Mouse (Mus musculus) gastrocnemius, adult 2 months (tissue): Measurements from ENCODE around the gene Plpp3. TPM values are rescaled to one million over a fixed set of nuclear protein-coding genes. Genes with fewer than 3 reads are reported as not detected.

ENCODE experiments used
- DNase-seq: peaks from one replicate; pipeline ENCODE4 v3.0.0; 2022
- H3K27ac ChIP-seq: fragments of 200-600 bp; 2 replicates; pipeline ENCODE4 v1.8.1; 2022; ENCODE audit warnings: mild to moderate bottlenecking
- H3K4me3 ChIP-seq: fragments of 200-600 bp; 2 replicates; pipeline ENCODE4 v1.8.1; 2022; ENCODE audit warnings: mild to moderate bottlenecking, moderate library complexity
- CTCF ChIP-seq: fragments of 200-600 bp; IDR thresholded peaks from 2 replicates; pipeline ENCODE4 v1.8.1; 2022; ENCODE audit warnings: antibody characterized with exemption, mild to moderate bottlenecking, moderate library complexity
- intact Hi-C: fragments of 180-260 bp; cut with DNase I; formaldehyde crosslinking; loops from one replicate; pipeline ENCODE4 v1.15.1; 2025
- total RNA-seq, 2 experiments: library from RNA; stranded (reverse); gene quantifications; 2 replicates each; pipeline ENCODE4 v1.2.3; 2021

Plpp3 gene
- total RNA-seq, 2 experiments from 2014 or later = 45.8 to 69.1 TPM

DNA sequence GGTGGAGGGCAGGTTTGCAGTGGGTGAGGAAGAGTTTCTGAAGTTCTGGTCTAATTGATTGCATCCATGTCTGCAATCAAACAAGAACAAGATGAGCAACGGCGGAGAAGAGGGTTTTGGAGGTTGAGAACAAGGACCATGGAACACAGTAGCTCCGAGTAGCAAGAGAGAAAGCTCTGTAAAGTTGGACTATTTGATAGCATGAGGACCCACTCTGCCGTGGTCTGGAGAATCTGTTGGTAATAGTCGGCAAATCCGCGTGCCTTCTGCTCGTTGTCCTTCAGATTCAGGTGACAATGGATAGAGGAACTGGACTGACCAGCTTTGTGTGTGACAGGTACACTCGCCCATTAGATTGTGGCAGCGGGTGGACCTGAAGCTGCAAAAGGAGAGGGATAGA lies 87.8 kb downstream of the Plpp3 start:
- no peak for DNase-seq
- intact Hi-C loops = no loop called here
- no peak for TF ChIP-seq CTCF
- Histone ChIP-seq H3K4me3 (no peak overlapping the region), H3K27ac (no peak overlapping the region)

DNA sequence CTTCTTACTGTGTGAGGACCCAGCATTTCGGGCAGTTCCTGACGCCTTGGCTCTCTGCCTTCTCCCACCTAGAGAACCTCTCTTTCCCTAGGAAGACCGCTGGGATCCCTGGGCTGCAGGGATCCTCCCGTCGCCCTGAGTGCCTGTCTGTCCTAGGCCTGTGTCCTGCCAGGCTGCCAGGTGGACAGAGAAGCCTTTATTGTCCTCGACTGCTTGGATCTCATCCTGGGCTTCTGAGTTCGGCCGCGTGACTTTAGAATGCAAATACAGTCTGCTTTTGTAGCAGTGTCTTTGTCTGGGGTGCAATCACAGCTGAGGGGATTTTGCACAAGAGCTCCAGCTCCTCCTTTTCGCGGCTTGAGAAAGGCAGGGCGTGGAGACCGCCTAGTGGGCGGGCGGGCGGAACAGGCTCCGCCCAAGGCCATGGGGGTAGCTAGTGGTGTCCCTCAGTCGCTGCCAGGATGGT lies 88.4 kb downstream of the Plpp3 start:
- H3K27ac ChIP-seq = peak overlapping the region; percentile 41
- H3K4me3 ChIP-seq = peak overlapping the region; percentile 56
- TF ChIP-seq CTCF = no peak
- intact Hi-C loops = no loop called here
- peak; percentile 63 for DNase-seq

DNA sequence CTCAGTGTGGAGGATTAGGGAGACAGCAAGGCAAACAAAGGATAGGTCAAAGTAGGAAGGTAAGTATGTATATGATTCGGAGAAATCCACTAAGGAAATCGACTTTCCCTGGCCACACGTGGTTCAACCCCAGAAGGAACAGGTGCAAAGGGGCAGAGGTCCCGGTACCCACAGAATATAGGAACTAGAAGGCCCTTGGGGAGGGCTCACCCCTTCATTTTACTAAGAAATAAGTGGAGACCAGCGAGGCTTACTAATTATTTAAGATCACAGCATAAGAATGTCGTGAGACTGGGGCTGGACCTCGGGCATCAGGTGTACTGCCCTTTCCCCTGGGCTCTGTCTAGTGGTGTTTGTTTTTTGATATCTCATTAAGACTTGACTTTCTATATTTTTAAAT lies 89.2 kb downstream of the Plpp3 start:
- intact Hi-C loops = no loop called here
- DNase-seq = no peak
- no peak overlapping the region for H3K27ac ChIP-seq
- H3K4me3 ChIP-seq = no peak overlapping the region
- no peak for TF ChIP-seq CTCF

DNA sequence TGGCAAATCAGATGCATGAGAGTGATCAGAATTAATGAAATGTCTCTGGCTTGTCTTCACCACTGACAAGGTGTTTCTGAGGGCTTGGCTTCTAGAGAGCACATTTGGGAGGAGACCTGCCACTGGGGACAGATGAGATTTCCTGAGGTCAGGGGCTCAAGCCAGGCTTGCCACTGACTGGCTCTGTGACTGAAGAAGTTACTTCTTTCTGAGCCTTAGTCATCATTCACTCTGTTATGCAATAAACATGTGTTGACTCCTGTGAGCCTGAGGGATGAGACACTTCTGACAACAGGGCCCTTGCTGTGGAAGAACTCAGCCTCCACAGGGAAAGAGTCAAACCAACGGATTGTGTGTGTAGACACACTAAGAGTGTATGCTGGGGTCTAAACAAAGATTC lies 91.0 kb downstream of the Plpp3 start:
- intact Hi-C loops = no loop called here
- TF ChIP-seq CTCF = no peak
- peak; percentile 57 for DNase-seq

DNA sequence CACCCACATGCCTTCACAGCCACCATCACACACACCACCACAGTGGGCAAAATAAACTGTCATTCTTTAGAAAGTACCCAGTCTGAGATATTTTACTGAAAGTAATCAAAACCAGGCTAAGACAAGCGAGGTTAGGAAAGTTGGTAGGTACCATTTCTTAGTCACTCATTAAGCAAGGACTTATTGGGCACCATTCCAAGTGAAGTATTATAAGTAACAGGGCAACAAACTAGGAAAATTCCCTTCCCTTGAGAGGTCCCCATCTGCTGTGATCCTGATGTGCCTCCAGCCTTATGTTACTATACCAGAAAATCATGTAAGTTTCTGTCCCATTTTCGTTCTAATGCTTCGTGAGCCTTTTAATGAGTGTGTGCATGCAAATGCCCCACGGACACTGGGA lies 92.1 kb downstream of the Plpp3 start:
- TF ChIP-seq CTCF = no peak
- Histone ChIP-seq H3K27ac (no peak overlapping the region), H3K4me3 (no peak overlapping the region)
- no peak for DNase-seq
- intact Hi-C loops = no loop called here

More for the DNA sequence above, 91.0 kb downstream of the Plpp3 start:
- Histone ChIP-seq H3K27ac (no peak overlapping the region), H3K4me3 (no peak overlapping the region)

DNA sequence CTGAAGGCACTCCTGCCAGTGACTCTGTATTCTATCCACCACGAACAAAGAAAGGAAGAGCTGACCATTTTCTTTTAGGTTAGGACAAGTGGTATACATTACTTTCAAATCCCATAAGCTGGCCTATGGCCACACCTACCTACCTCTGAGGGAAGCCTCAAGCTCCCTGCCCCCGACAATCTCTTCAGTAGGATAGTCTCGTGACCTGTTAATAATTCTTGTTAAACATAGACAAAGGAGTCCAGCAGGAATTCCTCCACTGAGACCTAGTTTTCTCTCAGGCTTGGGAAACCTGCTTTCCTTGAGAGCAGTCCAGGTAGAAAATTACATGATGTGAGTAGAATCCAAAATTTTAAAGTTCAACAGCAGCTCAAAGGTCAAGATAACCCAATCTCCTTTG lies 93.8 kb downstream of the Plpp3 start:
- Histone ChIP-seq H3K27ac (no peak overlapping the region), H3K4me3 (no peak overlapping the region)
- DNase-seq = no peak
- TF ChIP-seq CTCF = no peak
- intact Hi-C loops = no loop called here

DNA sequence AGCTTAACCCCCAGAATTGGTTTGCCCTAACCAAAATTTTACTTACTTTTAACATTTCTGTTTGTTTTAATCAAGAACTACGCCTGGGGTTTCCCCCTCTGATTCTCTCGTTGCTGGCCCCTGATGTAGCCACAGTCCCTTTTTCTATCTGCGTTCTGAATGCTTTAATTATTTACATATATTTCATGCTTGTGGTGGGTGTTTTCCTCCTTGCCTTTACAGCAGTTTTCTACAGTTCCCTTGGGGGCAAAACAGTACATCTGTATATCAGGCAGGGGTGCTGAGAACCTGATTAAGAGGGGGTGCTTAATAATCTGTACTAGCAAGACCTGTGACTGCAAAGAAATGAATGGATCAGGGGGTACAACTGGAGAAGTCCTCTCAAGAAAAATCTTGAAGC lies 94.9 kb downstream of the Plpp3 start:
- no peak for DNase-seq
- Histone ChIP-seq H3K27ac (no peak overlapping the region), H3K4me3 (no peak overlapping the region)
- TF ChIP-seq CTCF = no peak
- intact Hi-C loops = no loop called here

DNA sequence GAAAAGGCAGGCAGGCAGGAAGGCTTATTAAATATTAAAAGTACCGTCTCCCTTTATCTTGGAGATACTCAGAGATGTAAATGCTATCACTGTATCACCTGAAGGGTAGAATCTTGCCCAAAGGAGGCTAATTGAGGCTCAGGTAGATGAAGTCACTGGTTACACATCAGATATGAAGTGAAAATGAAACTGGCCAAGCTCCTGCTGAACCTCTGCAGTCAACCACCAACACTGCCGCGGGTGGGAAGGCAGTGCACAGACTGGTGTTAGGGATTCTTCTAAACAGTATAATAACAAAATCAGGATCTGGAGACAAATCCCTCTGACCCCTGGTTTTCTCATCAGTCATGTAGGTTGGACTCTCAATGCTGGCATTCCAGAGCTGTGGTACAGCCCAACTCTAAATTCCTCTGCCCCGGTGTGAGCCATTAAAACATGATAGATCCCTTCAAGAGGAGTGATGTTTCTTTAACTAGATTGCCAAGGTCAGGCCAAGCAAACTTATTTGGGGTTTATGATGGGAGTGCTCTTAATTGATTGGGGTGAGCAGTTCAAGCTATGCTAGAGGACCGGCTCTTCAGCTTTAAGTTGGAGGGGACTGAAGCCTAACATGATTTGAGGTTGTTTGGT lies 95.5 kb downstream of the Plpp3 start:
- Histone ChIP-seq H3K27ac (peak overlapping the region; percentile 20; the same call in 1 of the 2 replicates), H3K4me3 (no peak overlapping the region)
- intact Hi-C loops = no loop called here
- no peak for TF ChIP-seq CTCF
- no peak for DNase-seq

DNA sequence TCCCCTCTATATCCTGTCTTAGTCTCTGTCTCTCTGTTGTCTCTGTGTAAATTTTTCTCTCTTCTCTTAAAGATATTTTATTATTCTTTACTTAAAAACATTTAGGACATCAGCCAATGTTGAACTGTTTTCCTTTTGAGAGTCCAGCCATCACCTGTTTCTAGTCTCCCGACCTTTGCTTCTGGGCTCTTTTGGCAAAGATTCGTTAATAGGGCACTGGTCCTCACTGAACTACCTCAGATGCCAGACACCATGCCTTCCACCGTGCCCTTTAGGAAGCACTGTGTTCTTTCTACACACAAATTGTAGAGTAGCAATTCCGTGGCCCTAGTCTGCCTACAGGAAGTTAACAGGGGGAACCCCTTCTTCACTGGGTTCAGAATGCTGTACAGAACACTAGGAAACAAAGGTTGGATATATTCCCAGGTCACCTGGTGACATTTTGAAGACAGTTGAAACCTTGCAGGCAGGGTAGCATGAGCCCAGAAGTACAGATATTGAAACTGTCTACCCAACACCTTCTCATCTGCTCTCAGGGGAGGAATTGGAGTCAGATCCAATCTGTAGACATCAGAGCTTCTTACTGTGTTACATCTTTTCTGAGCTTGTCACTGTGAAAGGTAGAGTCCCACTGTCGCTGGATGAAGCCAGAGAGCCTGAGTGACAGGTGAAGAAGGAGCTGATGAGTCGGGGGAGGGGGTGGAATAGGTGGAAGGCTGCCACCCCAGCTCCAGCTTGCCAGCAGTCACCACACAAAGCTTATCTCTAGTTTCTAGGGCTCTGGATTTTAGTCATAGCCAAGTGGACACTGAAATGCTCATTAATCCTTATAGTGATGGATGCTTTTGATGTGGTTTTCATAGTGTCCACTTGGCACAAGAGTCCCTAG lies 96.5 kb downstream of the Plpp3 start:
- H3K27ac ChIP-seq = no peak overlapping the region
- H3K4me3 ChIP-seq = no peak overlapping the region
- intact Hi-C loops = no loop called here
- no peak for DNase-seq
- TF ChIP-seq CTCF = no peak

DNA sequence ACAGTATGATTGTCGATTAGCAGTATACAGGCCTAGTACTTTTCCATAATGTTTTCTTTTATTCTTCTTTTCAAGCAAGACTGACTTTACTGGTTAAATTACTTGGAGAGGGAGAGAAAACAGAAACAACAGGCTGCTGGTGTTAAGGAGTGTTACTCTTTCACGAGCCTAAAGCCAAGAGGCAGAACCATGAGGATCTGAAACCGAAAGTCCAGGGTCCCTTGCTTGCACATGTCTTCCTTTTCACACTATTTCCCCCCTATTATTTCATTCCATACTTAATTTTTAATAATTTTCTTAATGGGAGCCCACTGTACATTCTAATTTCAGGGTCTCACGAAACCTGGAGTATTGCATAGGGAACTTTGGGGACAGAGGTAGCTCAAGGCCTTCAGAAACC lies 97.2 kb downstream of the Plpp3 start:
- intact Hi-C loops = no loop called here
- TF ChIP-seq CTCF = no peak
- no peak for DNase-seq
- H3K27ac ChIP-seq = no peak overlapping the region
- H3K4me3 ChIP-seq = no peak overlapping the region

DNA sequence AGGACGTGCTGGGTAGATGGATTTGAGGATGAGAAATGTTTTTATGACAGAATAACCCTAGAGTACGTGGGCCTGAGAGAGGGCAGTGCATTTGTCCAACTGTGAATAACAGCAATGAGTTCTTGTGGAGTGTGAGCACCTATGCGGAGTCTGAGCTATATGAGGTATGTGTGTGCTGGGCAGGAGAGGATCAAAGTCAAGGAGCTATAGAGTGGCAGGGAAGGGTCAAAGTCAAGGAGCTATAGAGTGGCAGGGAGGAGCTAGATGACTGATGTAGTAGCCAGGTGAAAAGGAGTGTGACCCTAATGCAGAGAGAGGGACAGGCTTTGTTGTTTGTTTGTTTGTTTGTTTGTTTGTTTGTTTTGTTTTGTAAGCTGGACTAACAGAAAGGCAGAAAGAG lies 98.0 kb downstream of the Plpp3 start:
- Histone ChIP-seq H3K4me3 (no peak overlapping the region), H3K27ac (no peak overlapping the region)
- intact Hi-C loops = no loop called here
- no peak for DNase-seq
- TF ChIP-seq CTCF = no peak

DNA sequence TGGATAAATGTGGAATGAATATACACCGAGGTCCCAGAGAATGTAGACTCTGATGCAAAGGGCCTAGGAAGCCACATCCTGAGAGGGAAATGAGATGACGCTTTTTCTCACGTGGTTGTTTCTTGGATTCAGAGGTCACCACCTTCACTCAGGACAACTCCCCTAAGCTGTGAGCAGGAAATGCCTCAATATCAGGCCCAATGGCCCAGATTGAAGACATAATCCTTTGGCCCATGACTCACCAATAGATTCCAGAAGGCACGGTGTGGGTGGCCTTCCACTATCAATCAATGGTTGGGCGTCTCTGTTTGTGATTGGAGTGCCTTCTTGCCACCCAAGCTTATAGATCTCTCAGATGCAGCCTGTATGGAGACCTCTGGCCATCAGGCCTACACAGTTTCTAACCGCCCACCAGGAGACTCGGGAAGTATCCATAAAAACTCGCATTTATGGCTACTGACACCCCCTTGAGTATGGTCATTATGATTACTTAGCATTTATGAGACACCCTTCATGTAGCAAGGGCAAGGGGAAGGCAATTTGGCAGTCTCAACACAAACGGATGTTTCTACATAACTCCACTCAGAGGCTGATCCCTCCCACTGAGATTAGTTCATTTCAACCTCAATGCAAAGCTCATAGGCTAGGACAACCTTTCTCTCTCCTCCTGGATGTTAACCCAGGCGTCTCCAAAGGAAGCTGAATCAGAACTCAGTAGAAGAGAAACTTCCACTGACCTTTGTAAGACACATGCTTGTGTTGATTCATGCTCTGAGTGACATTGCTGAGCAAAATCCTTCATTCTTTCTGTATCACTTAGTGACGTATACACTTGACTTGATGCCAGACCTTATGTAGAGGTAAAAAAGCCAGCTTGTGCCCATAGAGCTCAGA lies 100.8 kb downstream of the Plpp3 start:
- H3K27ac ChIP-seq = no peak overlapping the region
- intact Hi-C loops = no loop called here
- no peak overlapping the region for H3K4me3 ChIP-seq
- DNase-seq = no peak
- no peak for TF ChIP-seq CTCF
